Mouse (Mus musculus): ENCODE measurements at regions not wholly inside any gene's neighbourhood (a gene's known extent, or its start where the extent isn't known, plus 50 kb on each side); places are given as distances from the start of the nearest gene placed in this dataset.
A peak's percentile ranks its signal among the peaks of the same experiment; 100 is the strongest.

DNA sequence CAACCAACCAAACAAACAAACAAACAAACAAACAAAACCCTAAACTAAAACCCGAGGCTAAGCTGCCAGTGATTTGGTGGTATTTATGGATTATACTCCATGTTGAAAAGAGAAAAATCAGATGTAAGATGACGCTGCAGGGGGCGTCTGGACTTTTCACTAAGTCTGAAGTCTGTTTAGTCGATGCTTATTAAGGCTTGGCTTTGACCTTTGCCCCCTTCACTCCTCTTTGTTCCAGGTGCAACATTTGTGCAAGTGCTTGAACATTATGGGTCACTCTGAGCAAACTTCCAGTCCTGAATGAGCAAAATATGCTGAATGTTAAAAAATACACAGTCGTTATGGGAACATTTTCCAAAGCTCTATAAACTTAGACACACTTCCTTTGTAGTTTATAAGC is 268.6 kb downstream of the Ptprc start:
- no peak overlapping the region for H3K4me3 ChIP-seq (replicated peaks)
- peaks cover 27% of the 10 kb centered on the region for H3K4me1 ChIP-seq
- H3K27me3 ChIP-seq (replicated peaks): no peaks in the 10 kb centered on the region
- no peak for TF ChIP-seq GATA1 (IDR thresholded peaks at IDR 0.05; ENCODE audit: borderline replicate concordance, low read length)
- no peak for TF ChIP-seq FLI1 (IDR thresholded peaks at IDR 0.05; ENCODE audit: low read length)
- H3K36me3 ChIP-seq (replicated peaks; ENCODE audit: low read length): peaks cover 10% of the 10 kb centered on the region
- no peaks in the 10 kb centered on the region for H3K9me3 ChIP-seq

GRCm38 (mm10) chr1:137906477-137906876 is 269.0 kb downstream of the Ptprc start:
- peaks cover 27% of the 10 kb centered on the region for H3K4me1 ChIP-seq
- H3K27me3 ChIP-seq (replicated peaks): no peaks in the 10 kb centered on the region
- H3K9me3 ChIP-seq: no peaks in the 10 kb centered on the region
- no peak overlapping the region for H3K4me3 ChIP-seq (replicated peaks)
- TF ChIP-seq GATA1 (IDR thresholded peaks at IDR 0.05; ENCODE audit: borderline replicate concordance, low read length): no peak
- no peak for TF ChIP-seq FLI1 (IDR thresholded peaks at IDR 0.05; ENCODE audit: low read length)
- H3K36me3 ChIP-seq (replicated peaks; ENCODE audit: low read length): peaks cover 7% of the 10 kb centered on the region

GRCm38 (mm10) chr1:137905566-137905965 is 269.9 kb downstream of the Ptprc start:
- Histone ChIP-seq H3K36me3 (replicated peaks; ENCODE audit: low read length) (peaks cover 4% of the 10 kb centered on the region), H3K4me3 (replicated peaks) (no peak overlapping the region), H3K9me3 (no peaks in the 10 kb centered on the region), H3K27me3 (replicated peaks) (no peaks in the 10 kb centered on the region), H3K4me1 (peaks cover 32% of the 10 kb centered on the region)
- TF ChIP-seq FLI1 (IDR thresholded peaks at IDR 0.05; ENCODE audit: low read length) (no peak), GATA1 (IDR thresholded peaks at IDR 0.05; ENCODE audit: borderline replicate concordance, low read length) (no peak)

DNA sequence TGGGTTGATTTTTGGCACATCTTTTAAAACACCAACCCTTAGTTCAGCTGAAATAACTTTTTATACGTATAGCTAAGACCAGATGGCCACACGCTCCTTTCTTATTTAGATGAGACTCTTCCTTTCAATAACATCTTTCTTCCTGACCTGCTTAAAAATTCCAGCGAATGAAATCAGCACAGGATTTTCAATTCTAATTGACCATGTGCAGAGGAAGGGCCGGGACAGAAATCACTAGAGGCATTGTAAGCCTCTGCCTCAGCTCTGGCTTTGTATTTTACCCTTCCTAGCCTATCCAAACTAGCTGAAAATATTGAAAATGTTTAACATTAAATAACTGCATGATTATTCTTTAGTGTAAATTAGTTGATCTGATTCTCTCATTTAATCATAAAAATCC is 272.2 kb downstream of the Ptprc start:
- Histone ChIP-seq H3K27me3 (replicated peaks) (no peaks in the 10 kb centered on the region), H3K36me3 (replicated peaks; ENCODE audit: low read length) (peaks cover 4% of the 10 kb centered on the region), H3K4me3 (replicated peaks) (no peak overlapping the region), H3K4me1 (peaks cover 36% of the 10 kb centered on the region), H3K9me3 (no peaks in the 10 kb centered on the region)
- no peak for TF ChIP-seq GATA1 (IDR thresholded peaks at IDR 0.05; ENCODE audit: borderline replicate concordance, low read length)
- TF ChIP-seq FLI1 (IDR thresholded peaks at IDR 0.05; ENCODE audit: low read length): no peak

DNA sequence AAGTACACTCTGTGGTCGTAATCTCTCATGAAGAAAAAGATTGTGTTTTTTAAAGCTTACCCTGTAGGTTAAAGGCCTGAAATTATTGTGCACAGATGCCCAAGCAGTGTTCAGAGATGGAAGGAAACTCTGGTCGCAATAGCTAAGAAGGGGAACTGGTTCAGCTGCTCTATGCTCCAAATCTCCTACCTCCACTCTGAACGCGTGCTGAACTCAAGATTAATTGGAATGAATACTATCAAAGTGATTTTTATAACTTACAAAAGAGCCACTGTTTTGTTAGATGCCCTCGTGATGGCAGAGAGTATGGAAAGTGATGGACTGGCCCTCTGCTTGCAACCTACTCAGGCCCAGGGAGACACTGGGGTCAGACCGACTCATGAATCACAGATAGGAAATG is 272.6 kb downstream of the Ptprc start:
- H3K27me3 ChIP-seq (replicated peaks): no peaks in the 10 kb centered on the region
- no peak for TF ChIP-seq GATA1 (IDR thresholded peaks at IDR 0.05; ENCODE audit: borderline replicate concordance, low read length)
- TF ChIP-seq FLI1 (IDR thresholded peaks at IDR 0.05; ENCODE audit: low read length): no peak
- H3K4me3 ChIP-seq (replicated peaks): no peak overlapping the region

GRCm38 (mm10) chr1:137901996-137902395 is 273.5 kb downstream of the Ptprc start:
- no peaks in the 10 kb centered on the region for H3K27me3 ChIP-seq (replicated peaks)
- TF ChIP-seq GATA1 (IDR thresholded peaks at IDR 0.05; ENCODE audit: borderline replicate concordance, low read length) (no peak), FLI1 (IDR thresholded peaks at IDR 0.05; ENCODE audit: low read length) (no peak)
- peaks cover 3% of the 10 kb centered on the region for H3K36me3 ChIP-seq (replicated peaks; ENCODE audit: low read length)
- H3K4me1 ChIP-seq: peaks cover 39% of the 10 kb centered on the region
- H3K4me3 ChIP-seq (replicated peaks): no peak overlapping the region
- no peaks in the 10 kb centered on the region for H3K9me3 ChIP-seq

More for the DNA sequence above, 272.6 kb downstream of the Ptprc start:
- H3K9me3 ChIP-seq: no peaks in the 10 kb centered on the region
- H3K4me1 ChIP-seq: peaks cover 36% of the 10 kb centered on the region
- peaks cover 4% of the 10 kb centered on the region for H3K36me3 ChIP-seq (replicated peaks; ENCODE audit: low read length)

- peak overlapping the region; percentile 93 for H3K4me3 ChIP-seq (replicated peaks)
- H3K9me3 ChIP-seq: no peaks in the 10 kb centered on the region
- TF ChIP-seq FLI1 (IDR thresholded peaks at IDR 0.05; ENCODE audit: low read length): no peak
- TF ChIP-seq GATA1 (IDR thresholded peaks at IDR 0.05; ENCODE audit: borderline replicate concordance, low read length): no peak
- no peaks in the 10 kb centered on the region for H3K27me3 ChIP-seq (replicated peaks)
- no peaks in the 10 kb centered on the region for H3K36me3 ChIP-seq (replicated peaks; ENCODE audit: low read length)
- peaks cover 32% of the 10 kb centered on the region for H3K4me1 ChIP-seq
These were observed 274.3 kb downstream of the Ptprc start for GRCm38 (mm10) chr1:137901211-137901610.

GRCm38 (mm10) chr1:137900621-137901071 is 274.9 kb downstream of the Ptprc start:
- peaks cover 34% of the 10 kb centered on the region for H3K4me1 ChIP-seq
- TF ChIP-seq GATA1 (IDR thresholded peaks at IDR 0.05; ENCODE audit: borderline replicate concordance, low read length) (no peak), FLI1 (IDR thresholded peaks at IDR 0.05; ENCODE audit: low read length) (no peak)
- peak overlapping the region; percentile 93 for H3K4me3 ChIP-seq (replicated peaks)
- no peaks in the 10 kb centered on the region for H3K36me3 ChIP-seq (replicated peaks; ENCODE audit: low read length)
- no peaks in the 10 kb centered on the region for H3K9me3 ChIP-seq
- no peaks in the 10 kb centered on the region for H3K27me3 ChIP-seq (replicated peaks)

- Histone ChIP-seq H3K9me3 (no peaks in the 10 kb centered on the region), H3K27me3 (replicated peaks) (no peaks in the 10 kb centered on the region), H3K4me1 (peaks cover 30% of the 10 kb centered on the region), H3K4me3 (replicated peaks) (peak overlapping the region; percentile 93), H3K36me3 (replicated peaks; ENCODE audit: low read length) (no peaks in the 10 kb centered on the region)
- TF ChIP-seq GATA1 (IDR thresholded peaks at IDR 0.05; ENCODE audit: borderline replicate concordance, low read length) (no peak), FLI1 (IDR thresholded peaks at IDR 0.05; ENCODE audit: low read length) (no peak)
These were observed 275.4 kb downstream of the Ptprc start for GRCm38 (mm10) chr1:137899916-137900601.

DNA sequence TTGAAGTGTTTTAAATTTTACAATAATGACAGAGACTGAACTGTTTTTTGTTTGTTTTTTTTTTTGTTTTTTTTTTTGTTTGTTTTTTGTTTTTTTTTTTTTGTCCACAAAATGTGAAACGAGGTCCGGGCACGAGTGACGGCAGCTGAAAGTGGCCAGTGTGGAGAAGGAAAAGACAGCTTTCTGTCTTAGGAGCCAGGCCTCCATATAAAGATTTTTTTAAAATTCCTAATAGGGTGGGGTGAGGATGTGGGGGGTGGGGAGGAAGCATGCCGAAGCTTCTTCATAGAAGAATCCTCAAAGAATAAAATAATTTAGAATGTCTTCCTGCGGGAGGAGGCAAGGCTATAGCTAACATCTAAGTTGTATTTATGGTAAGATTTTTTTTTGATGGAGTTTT is 276.2 kb downstream of the Ptprc start:
- TF ChIP-seq FLI1 (IDR thresholded peaks at IDR 0.05; ENCODE audit: low read length) (no peak), GATA1 (IDR thresholded peaks at IDR 0.05; ENCODE audit: borderline replicate concordance, low read length) (no peak)
- peak overlapping the region; percentile 93 for H3K4me3 ChIP-seq (replicated peaks)
- H3K9me3 ChIP-seq: no peaks in the 10 kb centered on the region

More for the DNA sequence above, 276.2 kb downstream of the Ptprc start:
- Histone ChIP-seq H3K27me3 (replicated peaks) (no peaks in the 10 kb centered on the region), H3K36me3 (replicated peaks; ENCODE audit: low read length) (no peaks in the 10 kb centered on the region), H3K4me1 (peaks cover 33% of the 10 kb centered on the region)
